Mouse (Mus musculus) limb, embryonic 11.5 days (tissue): ENCODE data around the gene Synrg. TPM values are rescaled to one million over a fixed set of nuclear protein-coding genes. Genes with fewer than 3 reads are reported as not detected.

Experiments
- ATAC-seq: fragments of 200-750 bp; cut with Nextera tagmentation; 2 replicates; pipeline ENCODE4 v1.8.0; 2017; ENCODE audit warnings: low read depth; ENCODE audit not compliant: insufficient number of reproducible peaks, low FRiP score, low TSS enrichment
- DNase-seq: peaks from one replicate; pipeline ENCODE4 v3.0.0-alpha.2; 2015; ENCODE audit warnings: low spot score
- H3K27ac ChIP-seq: fragments of 300-500 bp; sonication (generic); replicated peaks from 2 replicates; pipeline ENCODE4 v1.5.1; 2014; ENCODE audit warnings: low read depth, mild to moderate bottlenecking, low read length
- H3K27me3 ChIP-seq: fragments of 300-500 bp; sonication (generic); 2 replicates; pipeline ENCODE4 v1.6.1; 2014; ENCODE audit warnings: mild to moderate bottlenecking, low read length, mixed read lengths; ENCODE audit not compliant: control insufficient read depth, insufficient read depth
- H3K36me3 ChIP-seq: fragments of 300-500 bp; sonication (generic); 2 replicates; pipeline ENCODE4 v1.6.1; 2014; ENCODE audit warnings: mild to moderate bottlenecking, low read length, moderate library complexity, mixed read lengths; ENCODE audit not compliant: control insufficient read depth, insufficient read depth
- H3K4me1 ChIP-seq: fragments of 300-500 bp; sonication (generic); 2 replicates; pipeline ENCODE4 v1.6.1; 2014; ENCODE audit warnings: low read length, mixed read lengths; ENCODE audit not compliant: control insufficient read depth, insufficient read depth
- H3K4me2 ChIP-seq: fragments of 300-500 bp; sonication (generic); 2 replicates; pipeline ENCODE4 v1.6.1; 2014; ENCODE audit warnings: low read depth, mild to moderate bottlenecking, moderate library complexity; ENCODE audit not compliant: severe bottlenecking
- H3K4me3 ChIP-seq: fragments of 300-500 bp; sonication (generic); 2 replicates; pipeline ENCODE4 v1.5.1; 2014; ENCODE audit warnings: low read depth, low read length
- H3K9ac ChIP-seq: fragments of 300-500 bp; sonication (generic); 2 replicates; pipeline ENCODE4 v1.6.1; 2014; ENCODE audit warnings: mild to moderate bottlenecking, low read length
- H3K9me3 ChIP-seq: fragments of 300-500 bp; sonication (generic); 2 replicates; pipeline ENCODE4 v1.6.1; 2016; ENCODE audit warnings: low read length; ENCODE audit not compliant: control insufficient read depth
- WGBS: fragments of 180-500 bp; shearing (Covaris S2); extraction: QIAGEN DNeasy Blood & Tissue Kit; methylation state at CpG from one replicate; pipeline ENCODE4 v1.1.7; 2014; 5-methylcytosine and 5-hydroxymethylcytosine counted together
- polyA plus RNA-seq: library from polyadenylated mRNA; unstranded; fragments of >200 nt; fragmentation: Nextera tagmentation; extraction: Ambion mirVana; gene quantifications from 2 replicates; pipeline ENCODE4 v1.2.1, GENCODE M21; 2014

Synrg gene
- polyA plus RNA-seq, 1 experiment from 2014 or later, result 6.4 TPM

GRCm38 (mm10) chr11:83976236-83976977 is 12.2 kb downstream of the Synrg start:
- no peak overlapping the region for H3K9ac ChIP-seq
- DNase-seq, result no peak
- H3K27ac ChIP-seq, result no peak overlapping the region
- no peak overlapping the region for H3K4me3 ChIP-seq
- no peak overlapping the region for H3K4me2 ChIP-seq
- no peaks in the 10 kb centered on the region for H3K4me1 ChIP-seq
- peaks cover 4% of the 10 kb centered on the region; the same call in 1 of the 2 replicates for H3K36me3 ChIP-seq
- no peaks in the 10 kb centered on the region for H3K27me3 ChIP-seq
- WGBS, result 83% methylated on average over 13 of the region's 13 CpGs
- no peaks in the 10 kb centered on the region for H3K9me3 ChIP-seq
- no peak for ATAC-seq

GRCm38 (mm10) chr11:83977810-83978209 is 13.6 kb downstream of the Synrg start:
- WGBS, result 89% methylated on average over 2 of the region's 2 CpGs
- H3K4me3 ChIP-seq, result no peak overlapping the region
- ATAC-seq (no peak), DNase-seq (no peak)
- H3K27me3 ChIP-seq, result no peaks in the 10 kb centered on the region
- peaks cover 7% of the 10 kb centered on the region; the same call in 1 of the 2 replicates for H3K36me3 ChIP-seq
- H3K9ac ChIP-seq, result no peak overlapping the region
- H3K4me1 ChIP-seq, result no peaks in the 10 kb centered on the region
- H3K27ac ChIP-seq, result no peak overlapping the region
- no peaks in the 10 kb centered on the region for H3K9me3 ChIP-seq
- H3K4me2 ChIP-seq, result no peak overlapping the region

GRCm38 (mm10) chr11:83979992-83980391 is 15.8 kb downstream of the Synrg start:
- H3K27me3 ChIP-seq, result no peaks in the 10 kb centered on the region
- no peak overlapping the region for H3K4me2 ChIP-seq
- peaks cover 9% of the 10 kb centered on the region; the same call in 1 of the 2 replicates for H3K36me3 ChIP-seq
- H3K4me1 ChIP-seq, result no peaks in the 10 kb centered on the region
- WGBS, result 83% methylated on average over 6 of the region's 6 CpGs
- H3K27ac ChIP-seq, result no peak overlapping the region
- H3K9ac ChIP-seq, result no peak overlapping the region
- H3K4me3 ChIP-seq, result no peak overlapping the region
- no peak for ATAC-seq
- DNase-seq, result no peak
- H3K9me3 ChIP-seq, result no peaks in the 10 kb centered on the region

GRCm38 (mm10) chr11:83981338-83981737 is 17.1 kb downstream of the Synrg start:
- no peak overlapping the region for H3K9ac ChIP-seq
- no peak overlapping the region for H3K4me2 ChIP-seq
- DNase-seq (no peak), ATAC-seq (no peak)
- no peaks in the 10 kb centered on the region for H3K27me3 ChIP-seq
- H3K4me1 ChIP-seq, result no peaks in the 10 kb centered on the region
- 83% methylated on average over 10 of the region's 10 CpGs for WGBS
- H3K36me3 ChIP-seq, result peaks cover 9% of the 10 kb centered on the region; the same call in 1 of the 2 replicates
- no peak overlapping the region for H3K27ac ChIP-seq
- no peaks in the 10 kb centered on the region for H3K9me3 ChIP-seq
- H3K4me3 ChIP-seq, result no peak overlapping the region

GRCm38 (mm10) chr11:83991701-83992100 is 27.5 kb downstream of the Synrg start:
- Histone ChIP-seq H3K36me3 (no peaks in the 10 kb centered on the region; the same call in 1 of the 2 replicates), H3K4me3 (no peak overlapping the region), H3K9ac (no peak overlapping the region), H3K9me3 (no peaks in the 10 kb centered on the region), H3K27ac (no peak overlapping the region), H3K27me3 (no peaks in the 10 kb centered on the region), H3K4me1 (no peaks in the 10 kb centered on the region), H3K4me2 (no peak overlapping the region)
- 82% methylated on average over 4 of the region's 4 CpGs for WGBS
- ATAC-seq, result no peak
- no peak for DNase-seq

- peaks cover 2% of the 10 kb centered on the region; the same call in 1 of the 2 replicates for H3K36me3 ChIP-seq
- H3K27me3 ChIP-seq, result no peaks in the 10 kb centered on the region
- H3K9me3 ChIP-seq, result no peaks in the 10 kb centered on the region
- H3K4me2 ChIP-seq, result no peak overlapping the region
- DNase-seq (no peak), ATAC-seq (no peak)
- 81% methylated on average over 2 of the region's 2 CpGs for WGBS
- no peak overlapping the region for H3K9ac ChIP-seq
- no peak overlapping the region for H3K4me3 ChIP-seq
- no peak overlapping the region for H3K27ac ChIP-seq
- H3K4me1 ChIP-seq, result no peaks in the 10 kb centered on the region
Observed at GRCm38 (mm10) chr11:83993428-83993827, 29.2 kb downstream of the Synrg start.

GRCm38 (mm10) chr11:83994481-83994880 is 30.3 kb downstream of the Synrg start:
- H3K9me3 ChIP-seq, result no peaks in the 10 kb centered on the region
- no peak overlapping the region for H3K27ac ChIP-seq
- peaks cover 2% of the 10 kb centered on the region; the same call in 1 of the 2 replicates for H3K36me3 ChIP-seq
- no peak overlapping the region for H3K4me3 ChIP-seq
- 84% methylated on average over 3 of the region's 3 CpGs for WGBS
- no peaks in the 10 kb centered on the region for H3K4me1 ChIP-seq
- H3K9ac ChIP-seq, result no peak overlapping the region
- no peaks in the 10 kb centered on the region for H3K27me3 ChIP-seq
- no peak overlapping the region for H3K4me2 ChIP-seq
- no peak for ATAC-seq
- DNase-seq, result no peak

GRCm38 (mm10) chr11:83995535-83995950 is 31.3 kb downstream of the Synrg start:
- H3K4me2 ChIP-seq, result no peak overlapping the region
- no peak overlapping the region for H3K27ac ChIP-seq
- H3K4me1 ChIP-seq, result no peaks in the 10 kb centered on the region
- H3K9ac ChIP-seq, result no peak overlapping the region
- ATAC-seq (no peak), DNase-seq (no peak)
- no peaks in the 10 kb centered on the region for H3K9me3 ChIP-seq
- H3K27me3 ChIP-seq, result no peaks in the 10 kb centered on the region
- 85% methylated on average over 2 of the region's 2 CpGs for WGBS
- peaks cover 2% of the 10 kb centered on the region; the same call in 1 of the 2 replicates for H3K36me3 ChIP-seq
- no peak overlapping the region for H3K4me3 ChIP-seq
